Mouse (Mus musculus) heart, postnatal 0 days (tissue): ENCODE results near the gene Ghr.

ENCODE experiments used
- CTCF ChIP-seq: IDR thresholded peaks from 2 replicates; pipeline ENCODE4 v1.5.1; 2016; ENCODE audit warnings: antibody characterized with exemption, control low read depth, low read depth
- EP300 ChIP-seq: IDR thresholded peaks from 2 replicates; pipeline ENCODE4 v1.6.1; 2016; ENCODE audit warnings: antibody characterized with exemption, low read depth

- no peak for TF ChIP-seq CTCF
- TF ChIP-seq EP300, result no peak
Measured at GRCm38 (mm10) chr15:3269996-3270645, 313.2 kb downstream of the Ghr start.
